Mouse (Mus musculus) lung, postnatal 0 days (tissue): Measurements from ENCODE around the gene Tbc1d2b. TPM values are rescaled to one million over a fixed set of nuclear protein-coding genes. Genes with fewer than 3 reads are reported as not detected.

ENCODE experiments used
- ATAC-seq: fragments of 200-750 bp; cut with Nextera tagmentation; 2 replicates; pipeline ENCODE4 v1.8.0; 2017; ENCODE audit warnings: moderate library complexity
- DNase-seq: peaks from one replicate; pipeline ENCODE4 v3.0.0-alpha.2; 2016; ENCODE audit warnings: low spot score
- H3K27ac ChIP-seq: fragments of 300-500 bp; sonication (generic); 2 replicates; pipeline ENCODE4 v1.5.1; 2014; ENCODE audit warnings: antibody characterized with exemption, mild to moderate bottlenecking, low read length, mixed read lengths
- H3K27me3 ChIP-seq: fragments of 300-500 bp; sonication (generic); replicated peaks from 2 replicates; pipeline ENCODE4 v1.6.1; 2014; ENCODE audit warnings: low read length, mixed read lengths; ENCODE audit not compliant: insufficient read depth
- H3K36me3 ChIP-seq: fragments of 300-500 bp; sonication (generic); 2 replicates; pipeline ENCODE4 v1.6.1; 2014; ENCODE audit warnings: low read length, mixed read lengths; ENCODE audit not compliant: insufficient read depth
- H3K4me1 ChIP-seq: fragments of 300-500 bp; sonication (generic); 2 replicates; pipeline ENCODE4 v1.6.1; 2014; ENCODE audit warnings: antibody characterized with exemption, low read depth, low read length, mixed read lengths; ENCODE audit not compliant: insufficient read depth
- H3K4me2 ChIP-seq: fragments of 300-500 bp; sonication (generic); replicated peaks from 2 replicates; pipeline ENCODE4 v1.6.1; 2014; ENCODE audit warnings: low read depth, mild to moderate bottlenecking, low read length, moderate library complexity, mixed read lengths
- H3K4me3 ChIP-seq: fragments of 300-500 bp; sonication (generic); 2 replicates; pipeline ENCODE4 v1.5.1; 2014; ENCODE audit warnings: low read depth, low read length
- H3K9ac ChIP-seq: fragments of 300-500 bp; sonication (generic); replicated peaks from 2 replicates; pipeline ENCODE4 v1.6.1; 2014; ENCODE audit warnings: low read depth, mild to moderate bottlenecking
- H3K9me3 ChIP-seq: fragments of 300-500 bp; sonication (generic); 2 replicates; pipeline ENCODE4 v1.6.1; 2016; ENCODE audit warnings: low read length, mixed read lengths
- CTCF ChIP-seq: IDR thresholded peaks from 2 replicates; pipeline ENCODE4 v1.5.1; 2016; ENCODE audit warnings: antibody characterized with exemption, mild to moderate bottlenecking
- EP300 ChIP-seq: IDR thresholded peaks from 2 replicates; pipeline ENCODE4 v1.6.1; 2016; ENCODE audit warnings: antibody characterized with exemption, mild to moderate bottlenecking, control low read depth
- WGBS: fragments of 180-500 bp; shearing (Covaris S2); extraction: QIAGEN DNeasy Blood & Tissue Kit; methylation state at CpG from one replicate; pipeline ENCODE4 v1.1.7; 2014; 5-methylcytosine and 5-hydroxymethylcytosine counted together
- polyA plus RNA-seq: library from polyadenylated mRNA; unstranded; fragments of >200 nt; fragmentation: Nextera tagmentation; extraction: Ambion mirVana; gene quantifications from 2 replicates; pipeline ENCODE4 v1.2.1, GENCODE M21; 2015

Gene Tbc1d2b
- polyA plus RNA-seq, 1 experiment from 2014 or later: 9.5 TPM

- H3K27ac ChIP-seq: no peak overlapping the region
- 52% methylated on average over 7 of the region's 7 CpGs for WGBS
- peak; percentile 31 for ATAC-seq
These were observed 23.3 kb downstream of the Tbc1d2b start for GRCm38 (mm10) chr9:90247316-90247715.

GRCm38 (mm10) chr9:90245781-90246180, 24.8 kb downstream of the Tbc1d2b start:
- ATAC-seq: no peak
- no peaks in the 10 kb centered on the region for H3K9me3 ChIP-seq
- H3K4me3 ChIP-seq: no peak overlapping the region
- no peaks in the 10 kb centered on the region for H3K27me3 ChIP-seq
- H3K4me2 ChIP-seq: no peak overlapping the region
- no peak overlapping the region for H3K9ac ChIP-seq
- TF ChIP-seq EP300 (no peak), CTCF (no peak)
- WGBS: 87% methylated on average over 5 of the region's 5 CpGs
- DNase-seq: no peak
- H3K36me3 ChIP-seq: 0 out of 2 replicates have a peak, but pooled peaks cover 5% of the 10 kb centered on the region
- no peaks in the 10 kb centered on the region; the same call in 1 of the 2 replicates for H3K4me1 ChIP-seq
- H3K27ac ChIP-seq: no peak overlapping the region

More at GRCm38 (mm10) chr9:90247316-90247715, 23.3 kb downstream of the Tbc1d2b start:
- no peak overlapping the region for H3K9ac ChIP-seq
- H3K27me3 ChIP-seq: no peaks in the 10 kb centered on the region
- H3K4me1 ChIP-seq: no peaks in the 10 kb centered on the region; the same call in 1 of the 2 replicates
- H3K9me3 ChIP-seq: no peaks in the 10 kb centered on the region
- TF ChIP-seq EP300 (no peak), CTCF (no peak)
- DNase-seq: no peak
- H3K4me3 ChIP-seq: no peak overlapping the region
- H3K4me2 ChIP-seq: no peak overlapping the region
- 0 out of 2 replicates have a peak, but pooled peaks cover 5% of the 10 kb centered on the region for H3K36me3 ChIP-seq

GRCm38 (mm10) chr9:90245206-90245605, 25.4 kb downstream of the Tbc1d2b start:
- H3K4me1 ChIP-seq: no peaks in the 10 kb centered on the region; the same call in 1 of the 2 replicates
- H3K4me3 ChIP-seq: no peak overlapping the region
- no peak overlapping the region for H3K27ac ChIP-seq
- no peak overlapping the region for H3K9ac ChIP-seq
- WGBS: 82% methylated on average over 6 of the region's 6 CpGs
- no peaks in the 10 kb centered on the region for H3K9me3 ChIP-seq
- H3K27me3 ChIP-seq: no peaks in the 10 kb centered on the region
- TF ChIP-seq EP300 (no peak), CTCF (no peak)
- H3K36me3 ChIP-seq: 0 out of 2 replicates have a peak, but pooled peaks cover 5% of the 10 kb centered on the region
- DNase-seq (no peak), ATAC-seq (no peak)
- H3K4me2 ChIP-seq: no peak overlapping the region

DNA sequence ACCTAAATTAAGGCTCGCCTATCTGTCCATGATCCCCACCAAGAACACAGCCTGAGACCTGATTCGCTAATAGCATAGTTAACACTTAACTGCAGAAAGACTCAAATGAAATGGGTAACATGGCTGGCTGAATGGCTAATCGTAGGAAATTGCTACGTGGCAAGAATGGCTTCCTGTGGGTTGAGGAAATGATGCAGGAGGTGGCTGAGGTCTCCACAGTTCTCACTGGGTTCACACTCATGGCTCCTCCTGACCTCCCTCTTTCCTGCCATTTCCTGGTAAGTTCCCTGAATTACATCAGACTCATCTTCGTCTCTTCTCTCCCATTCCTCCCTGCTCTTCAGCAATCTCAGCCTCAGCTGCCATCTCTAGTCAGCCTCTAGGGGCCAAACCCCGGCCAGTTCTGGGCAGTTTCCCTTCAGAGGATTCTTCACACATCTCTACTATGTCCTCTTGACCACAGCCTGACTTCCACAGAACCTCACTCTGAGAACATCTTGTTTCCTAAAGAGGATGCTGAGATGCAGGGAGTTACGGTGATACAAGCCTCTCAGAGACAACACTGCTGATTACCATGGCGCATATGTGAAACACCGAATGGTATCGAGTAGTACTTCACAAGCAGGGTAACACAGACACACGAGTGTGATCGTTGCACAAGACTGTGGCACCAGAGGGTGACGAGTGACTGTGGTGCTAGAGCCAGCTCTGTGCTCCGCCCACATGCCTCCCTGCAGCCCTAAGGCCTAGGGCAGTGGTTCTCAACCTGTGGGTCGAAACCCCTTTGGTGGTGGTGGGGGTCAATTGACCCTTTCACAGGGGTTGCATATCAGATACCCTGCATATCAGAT, 26.1 kb downstream of the Tbc1d2b start:
- Histone ChIP-seq H3K27ac (no peak overlapping the region), H3K4me3 (no peak overlapping the region), H3K36me3 (0 out of 2 replicates have a peak, but pooled peaks cover 5% of the 10 kb centered on the region), H3K4me2 (no peak overlapping the region), H3K9ac (no peak overlapping the region), H3K9me3 (no peaks in the 10 kb centered on the region), H3K4me1 (no peaks in the 10 kb centered on the region; the same call in 1 of the 2 replicates), H3K27me3 (no peaks in the 10 kb centered on the region)
- ATAC-seq: peak; percentile 29
- 75% methylated on average over 15 of the region's 15 CpGs for WGBS
- DNase-seq: no peak
- no peak for TF ChIP-seq EP300
- TF ChIP-seq CTCF: peak; percentile 22

GRCm38 (mm10) chr9:90242855-90243254, 27.7 kb downstream of the Tbc1d2b start:
- Histone ChIP-seq H3K36me3 (0 out of 2 replicates have a peak, but pooled peaks cover 5% of the 10 kb centered on the region), H3K27me3 (no peaks in the 10 kb centered on the region), H3K27ac (no peak overlapping the region), H3K4me2 (no peak overlapping the region), H3K9ac (no peak overlapping the region), H3K4me3 (no peak overlapping the region), H3K9me3 (no peaks in the 10 kb centered on the region), H3K4me1 (no peaks in the 10 kb centered on the region; the same call in 1 of the 2 replicates)
- peak; percentile 73 for ATAC-seq
- WGBS: 42% methylated on average over 7 of the region's 7 CpGs
- TF ChIP-seq CTCF: no peak
- TF ChIP-seq EP300: no peak
- peak; percentile 50 for DNase-seq

- H3K9me3 ChIP-seq: no peaks in the 10 kb centered on the region
- H3K4me1 ChIP-seq: no peaks in the 10 kb centered on the region; the same call in 1 of the 2 replicates
- H3K36me3 ChIP-seq: 0 out of 2 replicates have a peak, but pooled peaks cover 3% of the 10 kb centered on the region
- TF ChIP-seq EP300 (no peak), CTCF (no peak)
- no peak for ATAC-seq
- H3K27ac ChIP-seq: peak overlapping the region; percentile 43; the same call in 1 of the 2 replicates
- DNase-seq: no peak
- no peaks in the 10 kb centered on the region for H3K27me3 ChIP-seq
- no peak overlapping the region for H3K9ac ChIP-seq
- no peak overlapping the region for H3K4me2 ChIP-seq
- WGBS: 72% methylated on average over 6 of the region's 6 CpGs
- H3K4me3 ChIP-seq: no peak overlapping the region
These were observed 28.3 kb downstream of the Tbc1d2b start for GRCm38 (mm10) chr9:90242291-90242690.
